Mouse (Mus musculus) gastrocnemius, adult 2 months (tissue): ENCODE data around the gene St6galnac4. TPM values are rescaled to one million over a fixed set of nuclear protein-coding genes. Genes with fewer than 3 reads are reported as not detected.

ENCODE experiments used
- DNase-seq: peaks from one replicate; pipeline ENCODE4 v3.0.0; 2022
- H3K27ac ChIP-seq: fragments of 200-600 bp; 2 replicates; pipeline ENCODE4 v1.8.1; 2022; ENCODE audit warnings: mild to moderate bottlenecking
- H3K4me3 ChIP-seq: fragments of 200-600 bp; 2 replicates; pipeline ENCODE4 v1.8.1; 2022; ENCODE audit warnings: mild to moderate bottlenecking, moderate library complexity
- CTCF ChIP-seq: fragments of 200-600 bp; IDR thresholded peaks from 2 replicates; pipeline ENCODE4 v1.8.1; 2022; ENCODE audit warnings: antibody characterized with exemption, mild to moderate bottlenecking, moderate library complexity
- intact Hi-C: fragments of 180-260 bp; cut with DNase I; formaldehyde crosslinking; loops from one replicate; pipeline ENCODE4 v1.15.1; 2025
- total RNA-seq, 2 experiments: library from RNA; stranded (reverse); gene quantifications; 2 replicates each; pipeline ENCODE4 v1.2.3; 2021

The St6galnac4 gene
- total RNA-seq, 2 experiments from 2014 or later, result 8.7 to 21.6 TPM

GRCm38 (mm10) chr2:32639632-32640031 lies 52.7 kb downstream of the St6galnac4 start:
- H3K27ac ChIP-seq, result 0 out of 2 replicates have a peak overlapping the region, but pooled peaks have one; percentile 16
- intact Hi-C loops, result no loop called here
- peak; percentile 9 for DNase-seq
- H3K4me3 ChIP-seq, result no peak overlapping the region
- TF ChIP-seq CTCF, result no peak

- intact Hi-C loops, result no loop called here
- no peak overlapping the region for H3K4me3 ChIP-seq
- no peak for TF ChIP-seq CTCF
- H3K27ac ChIP-seq, result peak overlapping the region; percentile 57
- DNase-seq, result peak; percentile 18
Observed at GRCm38 (mm10) chr2:32640550-32641051, 53.7 kb downstream of the St6galnac4 start.

- H3K27ac ChIP-seq, result peak overlapping the region; percentile 94
- no peak for TF ChIP-seq CTCF
- intact Hi-C loops, result no loop called here
- DNase-seq, result peak; percentile 12
- no peak overlapping the region for H3K4me3 ChIP-seq
Observed at GRCm38 (mm10) chr2:32641810-32642209, 54.9 kb downstream of the St6galnac4 start.

- Histone ChIP-seq H3K27ac (peak overlapping the region; percentile 94), H3K4me3 (no peak overlapping the region)
- no peak; the same call in 1 of the 2 replicates for TF ChIP-seq CTCF
- DNase-seq, result peak; percentile 63
- intact Hi-C loops, result no loop called here
Observed at GRCm38 (mm10) chr2:32642813-32643212, 55.9 kb downstream of the St6galnac4 start.

GRCm38 (mm10) chr2:32644083-32644482 lies 57.2 kb downstream of the St6galnac4 start:
- Histone ChIP-seq H3K4me3 (no peak overlapping the region), H3K27ac (peak overlapping the region; percentile 94)
- no peak for TF ChIP-seq CTCF
- DNase-seq, result peak; percentile 15
- intact Hi-C loops, result no loop called here

GRCm38 (mm10) chr2:32644799-32645475 lies 58.0 kb downstream of the St6galnac4 start:
- TF ChIP-seq CTCF, result no peak
- Histone ChIP-seq H3K27ac (peak overlapping the region; percentile 94), H3K4me3 (no peak overlapping the region)
- DNase-seq, result peak; percentile 20
- intact Hi-C loops, result no loop called here

GRCm38 (mm10) chr2:32645647-32646046 lies 58.8 kb downstream of the St6galnac4 start:
- no peak for TF ChIP-seq CTCF
- Histone ChIP-seq H3K4me3 (peak overlapping the region; percentile 78), H3K27ac (peak overlapping the region; percentile 94)
- intact Hi-C loops, result no loop called here
- peak; percentile 16 for DNase-seq

GRCm38 (mm10) chr2:32646379-32647056 lies 59.6 kb downstream of the St6galnac4 start, which contains the start of gene Eng:
Gene Eng, plus strand, starts transcription at chr2:32646595.
- DNase-seq, result peak; percentile 84
- intact Hi-C loops, result no loop called here
- Histone ChIP-seq H3K27ac (peak within 1 kb of the TSS; percentile 94), H3K4me3 (peak within 1 kb of the TSS; percentile 78)
- TF ChIP-seq CTCF, result no peak

- Histone ChIP-seq H3K27ac (peak overlapping the region; percentile 94), H3K4me3 (peak overlapping the region; percentile 78)
- TF ChIP-seq CTCF, result no peak
- intact Hi-C loops, result no loop called here
- peak; percentile 22 for DNase-seq
Observed at GRCm38 (mm10) chr2:32647366-32647765, 60.5 kb downstream of the St6galnac4 start.

Other genes starting within 250 kb of the St6galnac4 start
- gene Ciz1, start 234.8 kb upstream of the St6galnac4 start, total RNA-seq, result 10 to 100 TPM; 26.4 to 26.6 TPM
- gene Dnm1, start 233.8 kb upstream of the St6galnac4 start, total RNA-seq, result 1 to 10 TPM; 3.7 to 8.2 TPM
- 10 to 100 TPM; 34.3 to 43.2 TPM for gene 1110008P14Rik, start 205.2 kb upstream of the St6galnac4 start, total RNA-seq
- gene Lcn2, start 198.8 kb upstream of the St6galnac4 start, total RNA-seq, result 1 to 10 TPM; 2.6 to 3.4 TPM
- gene Ptges2, start 191.2 kb upstream of the St6galnac4 start, total RNA-seq, result 10 to 100 TPM; 34.7 to 51.1 TPM
- 1 to 10 TPM; 2.2 to 2.3 TPM for gene Naif1, start 136.6 kb upstream of the St6galnac4 start, total RNA-seq
- gene Slc25a25, start 135.7 kb upstream of the St6galnac4 start, total RNA-seq, result 100 to 1,000 TPM in 1 of 2 experiments, 10 to 100 TPM in 1; 45.3 to 211 TPM
- gene Fam102a, start 51.8 kb upstream of the St6galnac4 start, total RNA-seq, result 1 to 10 TPM; 1.8 to 3.1 TPM
- 10 to 100 TPM; 11.1 to 14.1 TPM for gene Dpm2, start 16.2 kb upstream of the St6galnac4 start, total RNA-seq
- gene Pip5kl1, start 12.3 kb upstream of the St6galnac4 start, total RNA-seq, result not detected
- gene 9430097D07Rik, start 11.4 kb upstream of the St6galnac4 start, total RNA-seq, result not detected
- gene St6galnac6, start 12.6 kb downstream of the St6galnac4 start, total RNA-seq, result 10 to 100 TPM; 46.8 to 56.5 TPM
- gene Ak1, start 34.7 kb downstream of the St6galnac4 start, total RNA-seq, result 1,000 to 10,000 TPM; 1,555 to 1,869 TPM
- 10 to 100 TPM; 26.5 to 38.8 TPM for gene Eng, start 59.5 kb downstream of the St6galnac4 start, total RNA-seq
- gene Fpgs, start 117.0 kb downstream of the St6galnac4 start, total RNA-seq, result 1 to 10 TPM; 5.9 to 6.9 TPM
- 10 to 100 TPM; 20.2 to 22.0 TPM for gene Cdk9, start 126.0 kb downstream of the St6galnac4 start, total RNA-seq
- 10 to 100 TPM in 1 of 2 experiments, 1 to 10 TPM in 1; 4.4 to 12.0 TPM for gene Sh2d3c, start 134.0 kb downstream of the St6galnac4 start, total RNA-seq
- not detected for gene 6330409D20Rik, start 153.9 kb downstream of the St6galnac4 start, total RNA-seq
- 1 to 10 TPM; 3.7 to 4.9 TPM for gene Tor2a, start 170.1 kb downstream of the St6galnac4 start, total RNA-seq
- not detected for gene Ttc16, start 188.5 kb downstream of the St6galnac4 start, total RNA-seq
- gene Ptrh1, start 188.7 kb downstream of the St6galnac4 start, total RNA-seq, result 1 to 10 TPM; 1.3 to 2.5 TPM
- not detected for gene Cfap157, start 197.3 kb downstream of the St6galnac4 start, total RNA-seq